8 mouse cellular contexts compared by ENCODE assay signal in the genomic region with DNA sequence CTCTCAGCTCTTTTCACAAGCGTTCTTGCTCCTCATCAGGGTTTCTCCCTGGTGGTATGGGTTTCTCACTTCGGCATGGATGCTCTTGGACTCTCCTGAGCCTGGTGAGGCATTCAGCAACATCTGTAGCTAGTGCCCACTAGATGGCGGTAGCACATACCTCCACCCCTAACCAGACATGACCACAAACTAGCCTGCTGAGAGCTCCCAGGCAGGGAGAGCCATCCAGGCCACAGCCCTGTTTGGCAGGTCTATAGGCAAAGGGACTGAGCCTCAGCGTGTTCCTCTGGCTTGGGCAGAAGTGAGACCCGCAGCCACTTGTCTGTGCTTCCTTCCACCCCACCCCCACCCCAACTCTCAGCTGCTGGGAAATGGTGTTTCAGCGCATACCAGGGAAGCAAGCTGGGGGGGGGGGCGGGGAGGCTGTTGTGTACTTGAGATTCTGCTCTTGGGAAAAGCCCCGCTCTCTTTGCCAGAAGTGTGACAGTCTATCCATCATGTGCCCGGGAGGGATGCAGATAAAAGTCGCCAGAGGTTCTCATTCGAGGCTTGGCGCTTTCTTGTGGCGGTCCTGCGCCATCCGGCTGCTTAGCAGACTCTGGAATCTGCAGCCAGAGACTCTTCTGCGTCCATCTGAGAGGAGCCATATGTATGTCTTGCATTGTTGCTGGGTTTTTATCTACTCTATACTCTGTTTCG.
DNase-seq lines count a peak whose midpoint lies in the region; ATAC-seq and TF ChIP-seq lines count a peak whose summit lies in the region.

No protein-coding gene starts in this region.

- peaks cover 14% of the 10 kb centered on the region for H3K9me3 ChIP-seq in embryonic facial prominence, embryonic 14.5 days (ENCODE audit: control insufficient read depth, low read length)
- no peaks in the 10 kb centered on the region for H3K9me3 ChIP-seq in limb, embryonic 10.5 days (replicated peaks)
- 0 out of 2 replicates have a peak, but pooled peaks cover 5% of the 10 kb centered on the region for H3K9me3 ChIP-seq in midbrain, embryonic 13.5 days

- TF ChIP-seq CTCF in heart, adult 2 months (IDR thresholded peaks at IDR 0.05) = peak; percentile 82

- no peak for TF ChIP-seq POLR2A in heart, adult 2 months (IDR thresholded peaks at IDR 0.05; ENCODE audit: insufficient read depth, low read depth, low read length)

- no peak overlapping the region for H3K27ac ChIP-seq in embryonic facial prominence, embryonic 14.5 days (replicated peaks; ENCODE audit: low read depth, low read length)
- no peak overlapping the region for H3K27ac ChIP-seq in heart, adult 2 months
- peak overlapping the region; percentile 37 for H3K27ac ChIP-seq in limb, embryonic 10.5 days
- no peak overlapping the region for H3K27ac ChIP-seq in midbrain, embryonic 13.5 days

- WGBS in embryonic facial prominence, embryonic 14.5 days = 43% methylated on average over 16 of the region's 17 CpGs
- 45% methylated on average over 17 of the region's 17 CpGs for WGBS in heart, adult 2 months
- WGBS in limb, embryonic 10.5 days = 37% methylated on average over 17 of the region's 17 CpGs
- WGBS in midbrain, embryonic 13.5 days = 54% methylated on average over 16 of the region's 17 CpGs

- 0 out of 2 replicates have a peak, but pooled peaks have one; percentile 19 for TF ChIP-seq EP300 in heart, adult 2 months (IDR thresholded peaks at IDR 0.05; ENCODE audit: insufficient read depth, low read depth, low read length)

- no peak overlapping the region for H3K9ac ChIP-seq in embryonic facial prominence, embryonic 14.5 days (ENCODE audit: low read depth, low read length)
- H3K9ac ChIP-seq in heart, adult 2 months (ENCODE audit: low read depth, low read length) = no peak overlapping the region
- H3K9ac ChIP-seq in midbrain, embryonic 13.5 days (replicated peaks) = no peak overlapping the region

- no peak overlapping the region for H3K4me3 ChIP-seq in embryonic facial prominence, embryonic 14.5 days (ENCODE audit: low read depth, low read length)
- no peak overlapping the region for H3K4me3 ChIP-seq in heart, adult 2 months
- peak overlapping the region; percentile 25 for H3K4me3 ChIP-seq in limb, embryonic 10.5 days
- H3K4me3 ChIP-seq in midbrain, embryonic 13.5 days (replicated peaks) = no peak overlapping the region

- no peak overlapping the region for H3K4me2 ChIP-seq in embryonic facial prominence, embryonic 14.5 days (ENCODE audit: low read depth, low read length)
- H3K4me2 ChIP-seq in midbrain, embryonic 13.5 days (replicated peaks) = no peak overlapping the region

- H3K36me3 ChIP-seq in embryonic facial prominence, embryonic 14.5 days (ENCODE audit: control insufficient read depth, insufficient read depth, low read length) = peaks cover 5% of the 10 kb centered on the region; the same call in 1 of the 2 replicates
- H3K36me3 ChIP-seq in heart, adult 2 months (ENCODE audit: control insufficient read depth, insufficient read depth, low read length) = no peaks in the 10 kb centered on the region
- peaks cover 5% of the 10 kb centered on the region for H3K36me3 ChIP-seq in limb, embryonic 10.5 days
- H3K36me3 ChIP-seq in midbrain, embryonic 13.5 days = 0 out of 2 replicates have a peak, but pooled peaks cover 5% of the 10 kb centered on the region

- no peaks in the 10 kb centered on the region for H3K4me1 ChIP-seq in embryonic facial prominence, embryonic 14.5 days (ENCODE audit: control insufficient read depth, insufficient read depth, low read length)
- no peaks in the 10 kb centered on the region for H3K4me1 ChIP-seq in heart, adult 2 months (ENCODE audit: control insufficient read depth, insufficient read depth, low read length)
- H3K4me1 ChIP-seq in limb, embryonic 10.5 days = peaks cover 8% of the 10 kb centered on the region
- H3K4me1 ChIP-seq in midbrain, embryonic 13.5 days (replicated peaks) = 0 out of 2 replicates have a peak, but pooled peaks cover 4% of the 10 kb centered on the region

- H3K79me2 ChIP-seq in heart, adult 2 months (replicated peaks; ENCODE audit: control insufficient read depth, insufficient read depth, low read length) = no peaks in the 10 kb centered on the region

- peak; percentile 97 for ATAC-seq in embryonic facial prominence, embryonic 14.5 days (ENCODE audit: low read depth)
- peak; percentile 90 for ATAC-seq in midbrain, embryonic 13.5 days

- DNase-seq in 3T3-L1 (ENCODE audit: low read depth, low spot score) = peak; percentile 92
- peak; percentile 65 to 73 for DNase-seq in adrenal gland, postnatal 36 days
- peak; percentile 94 for DNase-seq in embryonic facial prominence, embryonic 14.5 days (ENCODE audit: low spot score)
- peak; percentile 59 to 73 for DNase-seq in heart, adult 2 months
- DNase-seq in kidney, adult 18-20 months = peak; percentile 68
- peak; percentile 83 for DNase-seq in limb, embryonic 10.5 days (ENCODE audit: low spot score)
- peak; percentile 37 to 40 for DNase-seq in spleen, postnatal 36 days (ENCODE audit: low spot score in 2 of 2)

- intact Hi-C loops in heart, adult 2 months (cut with DNase I) = loop anchor here (5.0 kb wide), 3 partner anchors 174 to 614 kb away; no protein-coding TSS in a partner anchor

- H3K27me3 ChIP-seq in embryonic facial prominence, embryonic 14.5 days (replicated peaks; ENCODE audit: control insufficient read depth, insufficient read depth, low read length) = no peaks in the 10 kb centered on the region
- no peaks in the 10 kb centered on the region for H3K27me3 ChIP-seq in heart, adult 2 months (ENCODE audit: control insufficient read depth, insufficient read depth, low read length)
- no peaks in the 10 kb centered on the region for H3K27me3 ChIP-seq in limb, embryonic 10.5 days (ENCODE audit: low read depth, poor library complexity, severe bottlenecking)
- no peaks in the 10 kb centered on the region for H3K27me3 ChIP-seq in midbrain, embryonic 13.5 days

Comparison
In these comparisons a context has a peak if more than half of its experiments do, and no peak if none do; other contexts are left out.
1. DNase-seq: peak in every context shown above with its lines; median percentile 94 in embryonic facial prominence, embryonic 14.5 days; 92 in 3T3-L1; 83 in limb, embryonic 10.5 days; 69 in adrenal gland, postnatal 36 days; 68 in kidney, adult 18-20 months; 66 in heart, adult 2 months; 38 in spleen, postnatal 36 days.